Mouse (Mus musculus) cerebellum, postnatal 4 days (tissue): ENCODE results near the gene Slc8b1.
"Not testable (repeated sequence)": the region's sequence is repeated elsewhere in the genome, so short reads cannot be mapped to it uniquely, and the experiment has no call there.

Experiments
- DNase-seq, 2 experiments: peaks; one replicate each; pipeline ENCODE4 v3.0.0; 2022; ENCODE audit warnings: low spot score in 2 of 2, mixed read lengths in 1 of 2

Gene Slc8b1

DNA sequence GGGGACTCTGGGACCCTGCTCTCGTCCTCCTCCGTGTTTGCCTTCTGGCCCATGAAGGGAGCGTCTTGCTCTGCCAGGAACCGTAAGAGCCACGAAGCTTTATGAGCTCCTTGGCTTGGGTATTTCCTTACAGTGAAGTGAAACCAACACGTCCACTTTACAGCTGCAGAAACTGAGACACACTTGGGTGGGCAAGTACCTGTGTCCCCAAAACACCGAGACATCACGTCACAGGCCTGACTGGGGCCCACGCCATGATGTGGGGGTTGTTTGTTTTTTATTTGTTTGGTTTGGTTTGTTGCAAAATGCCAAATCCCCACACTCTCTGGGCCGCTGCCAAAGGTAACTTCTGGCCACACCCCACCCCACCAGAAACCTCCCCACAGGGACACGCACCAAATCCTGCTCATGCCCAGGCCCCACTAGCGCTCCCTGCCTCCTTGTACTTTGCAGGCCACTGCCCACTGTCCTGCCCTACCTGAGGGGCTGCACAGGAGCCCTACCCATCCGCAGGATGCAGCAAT lies 15.2 kb upstream of the Slc8b1 start:
- no peak for DNase-seq

DNA sequence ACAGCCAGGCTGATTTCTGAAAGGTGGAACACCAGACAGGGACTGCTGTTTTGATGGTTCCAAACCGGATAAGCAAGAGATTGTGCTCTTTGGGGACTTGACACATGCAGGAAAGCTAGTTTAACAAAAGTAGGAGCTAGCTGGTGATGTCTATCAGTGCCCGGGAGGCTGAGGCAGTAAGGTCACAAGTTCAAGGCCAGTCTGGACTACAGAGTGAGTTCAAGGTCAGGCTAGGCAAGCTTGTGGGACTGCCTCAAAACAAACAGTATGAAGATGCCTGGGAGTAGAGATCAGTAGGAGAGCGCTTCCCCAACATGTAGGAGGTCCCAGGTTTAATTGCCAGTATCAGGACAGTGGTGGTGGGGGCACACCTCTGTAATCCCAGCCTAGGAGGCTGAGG lies 13.9 kb upstream of the Slc8b1 start:
- DNase-seq, result no peak

DNA sequence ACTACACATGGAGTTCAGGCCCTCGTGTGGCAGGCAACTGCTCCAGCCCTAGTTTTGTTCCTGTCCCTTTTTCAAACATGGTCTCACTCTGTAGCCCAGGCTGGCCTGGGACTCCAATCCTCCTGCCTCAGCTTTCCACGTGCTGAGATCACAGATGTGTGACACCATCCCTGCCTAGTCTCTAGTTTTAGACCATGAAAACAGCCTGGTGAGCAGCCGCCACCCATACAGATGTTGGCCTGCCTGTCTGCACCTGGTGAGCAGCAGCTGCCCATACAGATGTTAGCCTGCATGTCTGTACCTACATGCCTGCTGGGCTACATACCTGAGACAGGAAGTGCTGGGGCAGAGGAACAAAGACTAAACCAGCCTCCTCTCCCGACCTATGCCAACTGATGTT lies 11.8 kb upstream of the Slc8b1 start:
- no peak for DNase-seq

DNA sequence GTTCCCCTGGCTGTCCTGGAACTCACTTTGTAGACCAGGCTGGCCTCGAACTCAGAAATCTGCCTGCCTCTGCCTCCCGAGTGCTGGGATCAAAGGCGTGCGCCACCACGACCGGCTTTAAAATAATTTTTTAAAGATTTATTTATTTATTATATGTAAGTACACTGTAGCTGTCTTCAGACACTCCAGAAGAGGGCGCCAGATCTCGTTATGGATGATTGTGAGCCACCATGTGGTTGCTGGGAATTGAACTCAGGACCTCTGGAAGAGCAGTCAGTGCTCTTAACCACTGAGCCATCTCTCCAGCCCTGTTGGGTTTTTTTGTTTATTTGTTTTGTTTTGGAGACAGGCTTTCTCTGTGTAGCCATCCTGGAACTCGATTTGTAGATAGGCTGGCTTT lies 10.4 kb upstream of the Slc8b1 start:
- not testable (repeated sequence) for DNase-seq

DNA sequence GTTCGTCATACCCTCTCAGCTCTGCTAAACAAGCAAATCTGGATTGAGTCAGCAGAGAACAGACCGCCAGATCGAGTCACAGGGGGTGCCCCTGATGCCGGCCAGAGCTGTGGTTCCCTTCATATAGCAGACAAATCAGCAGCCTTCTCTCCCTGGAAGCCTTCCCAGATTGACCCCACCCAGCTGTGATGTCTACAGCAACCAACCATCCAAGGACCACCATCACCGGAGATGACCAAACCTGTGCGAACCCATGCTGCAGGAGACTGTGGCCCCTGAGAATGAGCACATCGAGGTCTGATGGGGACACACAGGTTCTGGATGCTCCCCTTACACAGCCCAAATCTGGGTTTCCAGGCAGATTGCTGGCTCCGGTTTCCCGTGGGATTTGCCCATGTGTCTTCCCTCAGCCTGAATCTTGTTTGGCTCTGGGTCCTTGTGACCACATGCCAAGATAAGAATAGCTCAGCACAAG lies 8.8 kb upstream of the Slc8b1 start:
- DNase-seq, result peak in 1 of 2 experiments; percentile 22

DNA sequence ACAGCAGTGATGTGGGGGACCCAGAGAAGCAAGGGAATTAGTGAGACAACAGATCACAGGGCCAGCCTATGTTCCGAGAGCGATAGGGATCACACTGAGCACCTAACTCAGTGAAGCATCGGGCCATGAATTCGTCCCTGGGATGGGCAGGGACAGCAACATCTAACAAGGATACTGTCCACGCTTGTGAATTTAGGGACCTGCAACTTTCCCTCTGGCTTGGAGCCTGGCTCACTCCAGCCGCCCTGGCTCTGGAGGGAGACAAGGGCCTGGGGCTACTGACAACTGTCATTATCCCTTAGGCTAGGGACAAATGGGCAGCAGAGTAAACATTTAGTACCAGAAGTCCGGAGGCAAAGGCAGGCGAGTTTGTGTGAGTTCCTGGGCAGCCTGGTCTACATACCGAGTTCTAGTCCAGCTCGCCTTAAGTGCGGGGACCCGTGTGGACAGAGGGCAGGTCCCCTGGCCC lies 8.3 kb upstream of the Slc8b1 start:
- DNase-seq, result no peak

DNA sequence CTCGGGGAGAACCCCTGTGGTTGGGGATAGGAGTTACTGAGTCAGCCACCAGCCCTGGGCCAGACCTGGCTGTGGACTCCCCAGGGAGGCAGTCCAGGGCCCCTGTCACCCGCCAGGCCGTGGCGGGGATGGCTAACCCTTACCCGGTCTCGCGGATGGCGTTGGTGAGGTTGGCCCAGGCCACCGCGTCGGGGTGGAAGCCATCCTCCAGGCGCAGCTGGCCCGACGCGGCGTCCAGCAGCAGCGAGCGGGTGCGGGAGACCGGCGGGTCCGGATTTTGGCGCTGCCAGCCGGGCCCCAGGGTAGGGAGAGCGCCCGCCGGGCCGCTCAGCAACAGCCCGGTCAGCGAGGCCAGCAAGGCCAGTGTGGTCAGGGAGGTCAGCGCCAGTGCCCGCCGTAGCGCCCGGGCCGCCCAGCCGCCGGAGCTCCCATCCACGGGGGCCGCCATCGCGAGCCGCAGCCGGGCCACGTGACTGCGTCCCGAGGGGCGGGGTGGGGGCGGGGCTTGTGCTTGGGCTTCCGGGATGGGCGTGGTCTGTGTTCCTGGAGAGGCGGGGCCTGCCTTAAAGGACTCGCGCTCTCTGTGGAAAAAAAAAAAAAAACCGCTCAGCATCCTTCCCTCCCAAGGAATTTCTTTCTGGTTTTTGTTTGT lies 7.7 kb upstream of the Slc8b1 start, which contains the start of gene Plbd2:
TSS of gene Plbd2 (minus strand) at position 482 of the 652 bp plus-strand sequence.
- DNase-seq, result peak; percentile 78 to 94

DNA sequence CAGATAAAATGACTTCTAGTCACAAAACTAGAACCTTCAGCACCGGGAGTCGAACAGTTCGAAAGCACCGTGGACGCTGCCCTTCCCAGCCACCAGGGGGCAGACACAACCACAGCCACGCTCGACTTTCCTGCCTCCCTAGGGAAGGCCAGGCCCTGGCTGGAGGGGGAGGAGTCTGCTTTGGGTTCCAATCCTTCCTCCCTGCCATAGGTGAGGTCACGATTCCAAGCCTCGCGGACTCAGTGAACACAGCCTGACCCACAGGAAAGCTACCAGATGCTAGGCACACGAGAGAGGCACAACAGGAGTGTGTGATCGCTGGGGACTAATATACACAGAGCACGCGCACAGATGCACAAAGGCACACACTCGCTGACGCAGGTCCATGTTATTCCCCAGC lies 5.6 kb upstream of the Slc8b1 start:
- peak in 1 of 2 experiments; percentile 68 for DNase-seq

DNA sequence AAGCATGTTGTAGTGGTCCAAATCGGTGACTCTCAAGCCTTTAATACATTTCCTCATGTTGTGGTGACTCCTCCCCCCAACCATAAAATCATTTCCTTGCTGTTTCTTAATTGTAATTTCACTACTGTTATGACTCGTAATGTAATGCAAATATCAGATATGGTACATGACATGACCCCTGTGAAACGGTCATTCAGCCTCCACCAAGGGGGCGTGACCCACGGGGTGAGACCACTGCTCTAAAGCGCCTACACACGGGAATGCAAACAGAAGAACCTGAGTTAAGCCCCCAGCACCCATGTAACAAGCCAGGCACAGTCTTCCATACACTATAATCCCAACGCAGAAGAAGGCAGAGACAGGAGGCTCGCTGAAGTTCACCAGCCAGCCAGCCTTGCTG lies 5.2 kb upstream of the Slc8b1 start:
- DNase-seq, result no peak

DNA sequence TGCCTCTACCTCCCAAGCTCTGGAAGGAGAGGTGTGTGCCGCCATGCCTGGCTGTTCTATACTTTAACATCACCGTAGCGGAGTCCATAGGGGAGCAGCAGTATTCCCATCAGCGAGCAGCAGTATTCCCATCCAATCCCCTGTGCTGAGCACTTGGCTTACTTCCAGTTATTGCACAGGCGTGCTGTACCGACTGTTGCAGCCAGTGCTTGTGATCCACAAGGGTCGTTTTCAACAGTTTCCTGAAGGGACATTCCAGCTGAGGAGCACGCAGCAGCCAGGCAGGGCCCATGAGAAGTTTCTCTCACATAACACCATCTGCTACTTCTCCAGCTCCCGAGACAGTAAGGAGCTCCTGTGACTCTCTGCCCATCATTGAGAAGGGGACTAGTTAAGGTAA lies 4.5 kb upstream of the Slc8b1 start:
- DNase-seq, result no peak

DNA sequence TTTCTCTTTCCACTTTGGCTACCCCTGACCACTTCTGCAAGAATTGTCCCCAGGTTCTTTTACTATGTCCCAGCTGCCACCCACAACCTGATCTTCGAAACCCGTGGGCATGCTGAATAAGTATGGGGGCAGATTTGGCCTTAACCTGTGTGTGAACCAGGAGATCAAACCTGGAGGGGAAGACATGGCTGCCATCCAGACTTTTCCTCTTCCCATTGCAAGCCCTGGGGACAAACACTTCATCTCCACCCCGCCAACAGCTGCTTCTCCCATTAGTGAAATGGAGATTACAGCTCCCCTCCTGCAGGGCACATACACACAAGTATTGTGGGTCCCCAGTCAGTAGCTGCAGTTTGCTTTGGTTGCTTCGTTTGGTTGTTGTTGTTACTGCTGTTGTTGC lies 3.7 kb upstream of the Slc8b1 start:
- DNase-seq, result no peak

DNA sequence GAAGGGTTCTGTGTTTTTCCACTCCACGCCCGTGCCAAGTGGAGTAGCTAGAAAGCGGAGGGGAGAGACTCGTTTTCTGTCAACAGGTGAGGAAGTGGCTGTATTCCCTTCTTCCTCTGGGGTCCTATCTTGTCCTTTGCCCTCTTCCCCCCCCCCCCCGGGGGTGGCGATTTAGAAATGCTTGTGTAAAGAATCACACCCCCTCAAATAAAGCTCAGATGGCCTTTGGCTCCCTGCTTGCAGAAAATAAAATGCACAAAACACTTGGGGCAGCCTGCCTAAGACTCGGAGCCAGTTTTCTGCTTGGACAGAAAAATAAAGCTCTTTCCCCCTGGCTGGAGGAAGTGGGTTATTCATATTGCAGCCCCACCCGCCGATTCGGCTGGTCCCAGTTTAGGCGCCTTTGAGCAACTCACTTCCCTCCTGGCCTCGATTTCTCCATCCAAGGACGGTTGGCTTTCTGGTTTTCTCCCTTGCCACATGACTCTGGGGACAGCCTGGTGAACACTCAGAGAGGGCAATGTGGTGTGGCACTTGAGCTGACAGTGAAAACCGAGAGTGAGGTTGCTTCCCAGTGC lies 764 bp downstream of the Slc8b1 start:
- no peak for DNase-seq

DNA sequence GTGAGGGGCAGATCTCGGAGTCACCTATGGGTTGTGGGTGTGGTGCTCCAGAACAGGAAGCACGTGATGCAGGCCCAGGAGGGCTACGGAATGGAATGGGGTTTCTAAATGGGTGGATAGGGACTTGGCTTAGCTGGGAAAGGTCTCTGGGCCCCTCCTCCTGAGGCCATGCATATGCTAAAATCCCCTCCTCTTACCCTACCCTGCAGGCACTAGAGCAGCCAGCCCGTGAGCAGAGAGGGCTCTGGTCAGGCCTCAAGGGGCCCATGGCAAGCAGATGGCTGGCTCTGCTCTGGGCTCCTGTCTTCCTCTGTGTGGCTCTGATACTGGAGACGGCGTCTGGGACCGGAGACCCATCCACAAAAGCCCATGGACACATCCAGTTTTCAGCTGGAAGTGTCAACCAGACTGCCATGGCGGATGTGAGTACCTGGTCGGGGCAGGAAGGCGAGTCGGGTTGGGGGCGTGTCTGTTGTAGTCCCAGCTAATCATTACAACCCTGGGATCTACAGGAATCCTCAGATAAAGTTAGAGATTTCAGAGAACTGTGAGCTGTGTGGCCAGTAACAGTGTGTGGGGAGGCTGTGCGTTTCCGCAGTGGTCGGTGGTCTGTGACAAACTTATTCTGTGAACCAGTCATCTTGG lies 2.1 kb downstream of the Slc8b1 start:
- no peak for DNase-seq

DNA sequence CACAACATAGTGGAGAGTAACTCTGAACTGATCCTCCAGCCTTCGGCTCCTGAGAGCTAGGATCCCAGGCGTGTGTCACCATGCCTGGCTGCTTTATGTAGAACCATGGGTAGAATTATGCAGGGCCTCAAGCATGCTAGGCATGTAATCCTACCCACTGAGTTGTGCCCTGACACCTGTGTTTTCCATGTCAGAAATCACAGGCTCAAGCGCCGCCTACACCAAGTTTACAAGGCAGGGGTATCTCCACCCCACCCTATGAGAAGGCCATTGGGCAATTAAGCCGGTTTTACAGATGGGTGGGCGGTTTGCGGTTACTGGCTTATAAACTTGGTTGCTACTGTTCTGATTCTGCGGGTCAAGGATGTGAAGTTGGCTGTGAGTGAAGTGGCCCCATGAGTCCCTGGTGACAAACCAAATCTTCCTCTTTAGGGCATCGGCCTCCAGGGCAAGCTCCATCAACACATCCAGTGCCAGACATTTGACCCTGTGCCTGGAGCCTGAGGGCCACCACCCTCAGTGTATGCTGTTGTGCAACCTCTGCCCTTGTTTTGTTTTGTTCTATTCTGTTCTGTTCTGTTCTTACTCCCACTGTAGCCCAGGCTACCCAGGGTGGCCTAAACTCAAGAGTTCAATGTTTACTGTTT lies 3.2 kb downstream of the Slc8b1 start:
- DNase-seq, result no peak

DNA sequence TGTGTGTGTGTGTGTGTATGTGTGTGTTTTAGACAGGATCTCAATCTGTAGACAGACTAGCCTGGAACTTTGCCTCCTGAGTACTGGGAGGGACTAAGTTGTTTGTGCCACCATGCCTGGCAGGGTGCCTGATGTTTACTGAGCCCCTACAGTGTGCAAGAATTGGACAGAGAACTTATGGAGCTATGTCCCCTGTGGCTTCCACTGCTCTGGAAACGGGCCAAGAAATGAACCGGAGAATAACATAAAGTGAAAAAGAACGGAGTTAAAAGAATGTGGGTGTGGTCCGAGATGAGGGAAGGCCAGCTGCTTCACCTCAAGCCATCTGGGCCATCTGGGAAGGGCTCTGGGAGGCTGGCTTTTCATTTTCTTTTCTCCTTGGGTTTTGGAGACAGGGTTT lies 3.8 kb downstream of the Slc8b1 start:
- no peak for DNase-seq

DNA sequence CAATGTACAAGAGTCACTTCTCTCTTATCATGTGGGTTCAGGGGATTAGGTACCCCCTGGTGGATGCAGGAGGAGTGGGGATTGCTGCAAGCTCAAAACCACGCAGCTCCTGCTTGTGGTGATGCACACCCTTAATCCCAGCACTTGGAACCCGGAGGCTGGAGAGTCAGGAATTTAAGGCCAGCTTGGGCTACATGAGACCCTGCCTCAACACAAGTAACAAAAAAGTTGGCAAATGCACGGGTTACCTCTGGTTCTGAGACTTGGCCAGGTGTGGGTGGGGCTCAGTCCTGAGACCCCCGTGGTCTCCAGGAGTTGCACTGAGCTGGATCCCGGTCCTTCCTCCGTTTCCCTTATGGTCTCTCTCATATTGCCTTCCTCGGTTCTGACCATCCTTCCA lies 4.5 kb downstream of the Slc8b1 start:
- no peak for DNase-seq

DNA sequence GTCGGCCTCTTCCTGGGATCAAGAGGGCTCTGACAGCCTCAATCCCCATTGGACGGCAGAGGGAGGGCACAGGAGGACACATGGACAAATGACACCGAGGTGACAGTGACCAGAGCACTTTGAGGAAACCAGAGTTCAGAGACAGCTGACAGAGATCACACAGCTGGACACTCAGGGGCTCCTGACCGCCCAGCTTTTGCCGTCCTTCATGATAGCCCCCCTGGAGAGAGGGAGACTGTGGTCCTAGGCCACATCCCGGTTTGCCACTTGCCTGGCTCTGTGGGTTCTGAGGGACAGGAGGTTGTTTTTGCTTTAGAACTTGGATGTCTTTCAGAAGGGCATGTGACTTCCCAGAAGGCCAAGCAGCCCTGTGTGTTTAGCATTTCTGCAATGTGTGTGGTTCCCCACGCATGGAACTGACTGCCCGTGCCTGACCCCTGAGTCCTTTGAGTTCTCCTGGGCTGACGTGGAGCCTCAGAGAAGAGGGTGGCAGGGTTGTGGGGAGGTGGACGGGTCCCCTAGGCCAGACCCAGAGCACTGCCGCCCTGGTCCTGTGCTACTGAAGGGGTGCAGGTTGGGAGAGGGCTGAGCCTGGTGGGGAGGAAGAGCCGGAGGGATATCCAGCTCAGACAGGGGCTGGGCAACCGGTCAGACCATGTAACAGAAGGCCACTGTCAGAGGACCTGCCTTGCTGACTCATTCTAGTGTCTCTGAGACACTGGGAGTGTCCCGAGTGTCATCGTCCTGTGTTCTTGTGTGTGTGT lies 5.4 kb downstream of the Slc8b1 start:
- no peak for DNase-seq

DNA sequence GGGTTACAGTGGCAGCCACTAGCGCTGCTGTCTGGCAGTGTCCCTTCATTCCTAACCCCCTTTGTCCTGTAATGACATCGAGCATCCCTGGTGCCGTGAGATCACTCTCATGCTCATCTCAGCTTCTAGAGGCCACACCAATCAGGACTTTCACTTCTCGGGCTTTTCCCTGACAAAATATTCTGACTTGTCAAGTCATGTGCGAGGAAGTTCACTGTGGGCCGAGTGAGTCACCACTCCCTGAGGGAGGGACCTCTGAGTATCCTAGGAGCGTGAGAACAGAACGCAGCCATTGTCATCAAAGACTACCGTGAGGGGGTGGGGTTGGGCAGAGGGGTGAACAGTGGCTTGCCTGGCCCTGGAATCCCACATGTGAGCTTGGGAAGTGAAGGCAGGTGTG lies 6.6 kb downstream of the Slc8b1 start:
- DNase-seq, result no peak

DNA sequence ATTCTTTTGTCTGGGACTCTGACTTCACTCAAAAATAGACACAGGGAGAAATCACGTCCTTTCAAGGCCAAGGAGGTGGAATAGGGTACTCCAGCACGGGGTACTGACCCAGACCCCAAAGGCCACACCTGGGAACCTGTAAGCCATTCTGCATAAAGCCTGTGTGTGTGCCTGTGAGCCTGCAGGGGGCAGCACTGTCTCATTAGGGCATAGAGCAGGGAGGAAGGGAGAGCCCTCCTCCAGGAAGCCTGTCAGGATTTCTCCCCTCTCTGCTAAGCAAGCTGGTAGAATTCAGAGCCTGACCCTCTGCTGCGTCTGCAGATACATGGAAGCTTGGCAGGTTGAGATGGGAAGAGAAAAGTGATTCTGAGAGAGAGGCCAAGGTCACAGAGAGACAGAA lies 11.7 kb downstream of the Slc8b1 start:
- no peak for DNase-seq

DNA sequence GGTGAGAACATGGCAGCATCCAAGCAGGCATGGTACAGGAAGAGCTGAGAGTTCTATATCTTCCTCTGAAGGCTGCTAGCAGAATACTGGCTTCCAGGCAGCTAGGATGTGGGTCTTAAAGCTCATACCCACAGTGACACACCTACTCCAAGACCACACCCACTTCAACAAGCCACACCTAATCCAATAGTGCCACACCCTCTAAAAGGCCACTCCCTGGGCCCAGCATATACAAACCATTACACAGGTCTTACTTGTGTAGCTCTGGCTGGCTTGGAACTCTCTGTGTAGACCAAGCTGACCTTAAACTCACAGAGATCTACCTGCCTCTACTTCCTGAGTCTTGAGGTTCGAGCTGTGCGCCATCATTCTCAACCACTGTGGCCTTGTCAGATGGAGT lies 13.8 kb downstream of the Slc8b1 start:
- no peak for DNase-seq

DNA sequence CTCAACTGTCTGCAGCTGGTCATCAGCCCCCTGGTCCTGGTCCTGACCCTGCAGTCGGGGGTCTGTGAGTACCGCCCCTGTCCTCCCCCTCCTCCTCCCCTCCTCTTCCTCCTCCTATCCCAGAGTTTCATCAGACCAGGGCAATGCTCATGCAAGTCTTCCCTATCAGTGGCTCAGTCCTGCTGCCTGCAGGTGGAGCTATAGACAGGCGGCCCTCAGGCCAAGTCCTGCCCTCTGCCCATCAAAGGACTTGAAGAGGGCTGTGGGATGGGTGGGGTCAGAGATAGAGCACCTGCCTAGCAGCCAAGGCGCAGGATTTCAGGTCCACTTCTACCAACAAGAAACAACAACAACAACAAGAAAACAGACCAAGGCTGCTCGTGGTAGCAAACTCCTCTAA lies 14.8 kb downstream of the Slc8b1 start:
- DNase-seq, result no peak

DNA sequence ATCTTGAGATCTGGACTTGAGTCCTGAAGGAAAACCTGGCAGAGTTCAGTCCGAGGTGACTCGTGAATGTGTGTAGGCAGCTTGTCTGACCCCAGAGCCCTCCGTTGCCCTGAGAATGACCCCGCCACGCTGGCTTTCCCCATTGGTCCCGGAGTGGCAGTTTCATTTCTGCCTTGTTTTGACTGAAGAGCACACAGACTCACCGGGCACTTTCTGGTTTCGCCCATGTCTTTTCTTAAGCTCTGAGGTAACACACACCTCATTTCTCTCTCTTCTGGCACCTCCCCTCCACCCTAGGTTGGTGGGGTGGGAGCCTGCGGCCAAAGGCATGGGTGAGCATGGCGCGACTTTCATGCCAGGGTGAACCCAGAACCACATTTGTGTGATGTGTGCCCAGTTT lies 15.3 kb downstream of the Slc8b1 start:
- DNase-seq, result no peak
